Mouse (Mus musculus): ENCODE data around the gene Ccr2. TPM values are rescaled to one million over a fixed set of nuclear protein-coding genes. Genes with fewer than 3 reads are reported as not detected.

Gene Ccr2
- polyA plus RNA-seq (2014; fragmentation: Illumina TruSeq; extraction: RNeasy Lipid Tissue Mini Kit (QIAGEN cat#74804); ENCODE audit: low read depth, low replicate concordance), result 8.3 TPM

DNA sequence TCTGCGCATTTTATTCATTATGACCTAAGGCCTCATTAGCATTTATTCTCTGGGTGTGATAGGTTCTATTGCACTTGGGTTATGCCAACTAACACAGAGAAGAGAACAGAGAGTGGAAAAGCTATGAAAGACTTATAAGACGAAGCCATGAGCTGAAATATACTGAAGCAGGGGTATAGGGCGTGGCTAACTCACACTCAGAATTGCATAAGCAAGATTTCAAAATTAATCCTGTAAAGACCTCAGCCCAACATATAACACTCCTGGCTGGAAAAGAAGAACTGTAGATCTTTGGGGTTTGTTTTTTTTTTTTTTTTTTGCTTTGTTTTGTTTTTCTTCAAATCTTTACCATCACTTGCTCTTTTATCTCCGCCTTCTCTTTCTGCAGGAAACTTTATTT, at the start of gene Ccr2:
Ccr2 (plus strand) TSS at position 228 of the 400 bp plus-strand sequence.

DNA sequence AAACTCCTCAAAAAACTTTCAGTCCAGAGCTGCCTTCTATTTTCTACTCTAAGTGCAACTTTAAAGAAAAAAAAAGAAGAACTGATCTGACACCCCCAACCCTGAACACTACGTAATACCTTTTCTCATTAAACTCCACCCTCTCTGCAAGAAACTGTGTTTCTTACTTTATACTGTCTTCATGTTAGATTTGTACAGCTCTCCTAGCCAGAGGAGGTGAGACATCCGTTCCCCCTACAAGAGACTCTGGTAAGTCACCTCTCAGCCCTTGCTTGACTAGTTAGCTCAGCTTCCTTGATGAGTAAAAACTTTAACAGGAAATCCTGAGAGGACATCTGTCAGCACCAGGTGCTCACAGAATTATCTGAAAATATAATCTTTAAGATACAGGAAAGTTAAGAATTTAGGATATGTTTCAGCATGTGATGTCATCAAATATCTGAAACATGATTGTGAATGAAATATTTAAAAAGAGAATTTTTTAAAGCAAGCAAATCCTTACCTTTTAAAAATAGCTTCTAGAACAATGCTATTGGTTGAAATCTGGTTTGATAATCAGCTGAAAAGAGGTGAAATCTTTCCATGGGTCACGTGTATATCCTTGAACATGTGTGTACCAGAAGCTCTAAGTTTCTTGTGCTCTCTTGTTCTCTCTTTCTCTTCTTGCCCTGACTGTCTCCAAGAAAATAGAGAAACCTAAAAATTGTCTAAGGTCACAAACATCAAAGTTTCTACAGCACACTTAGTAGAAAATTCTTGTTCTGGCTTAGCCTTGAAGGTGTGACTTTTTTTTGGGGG, 19.8 kb downstream of the Ccr2 start, which contains the start of gene Ccr5:
Ccr5 (plus strand) TSS at position 157 of the 798 bp plus-strand sequence.

Other genes with a start within 250 kb of the Ccr2 start
- gene Xcr1, start 239.9 kb upstream of the Ccr2 start, polyA plus RNA-seq (2014; fragmentation: Illumina TruSeq; extraction: RNeasy Lipid Tissue Mini Kit (QIAGEN cat#74804); ENCODE audit: low read depth, low replicate concordance), result 0.57 TPM
- 2.3 TPM for gene Ccr1, start 133.3 kb upstream of the Ccr2 start, polyA plus RNA-seq (2014; fragmentation: Illumina TruSeq; extraction: RNeasy Lipid Tissue Mini Kit (QIAGEN cat#74804); ENCODE audit: low read depth, low replicate concordance)
- not detected for gene Ccr1l1, start 123.5 kb upstream of the Ccr2 start, polyA plus RNA-seq (2014; fragmentation: Illumina TruSeq; extraction: RNeasy Lipid Tissue Mini Kit (QIAGEN cat#74804); ENCODE audit: low read depth, low replicate concordance)
- gene Ccr3, start 80.0 kb upstream of the Ccr2 start, polyA plus RNA-seq (2014; fragmentation: Illumina TruSeq; extraction: RNeasy Lipid Tissue Mini Kit (QIAGEN cat#74804); ENCODE audit: low read depth, low replicate concordance), result not detected
- gene Ccr5, start 19.6 kb downstream of the Ccr2 start, polyA plus RNA-seq (2014; fragmentation: Illumina TruSeq; extraction: RNeasy Lipid Tissue Mini Kit (QIAGEN cat#74804); ENCODE audit: low read depth, low replicate concordance), result 1.5 TPM
- 88.7 TPM for gene 2010315B03Rik, start 210.7 kb downstream of the Ccr2 start, polyA plus RNA-seq (2014; fragmentation: Illumina TruSeq; extraction: RNeasy Lipid Tissue Mini Kit (QIAGEN cat#74804); ENCODE audit: low read depth, low replicate concordance)

Measured in kidney, adult 10 weeks (tissue).